Mouse (Mus musculus) stomach, embryonic 16.5 days (tissue): ENCODE data around the gene Golga7b. TPM values are rescaled to one million over a fixed set of nuclear protein-coding genes. Genes with fewer than 3 reads are reported as not detected.
A peak's percentile ranks its signal among the peaks of the same experiment; 100 is the strongest.

Source experiments
- ATAC-seq: fragments of 200-750 bp; cut with Nextera tagmentation; 2 replicates; pipeline ENCODE4 v1.8.0; 2017; ENCODE audit warnings: moderate number of reproducible peaks, moderate TSS enrichment; ENCODE audit not compliant: insufficient read depth, low FRiP score
- H3K27ac ChIP-seq: fragments of 300-500 bp; sonication (generic); 2 replicates; pipeline ENCODE4 v1.5.1; 2014; ENCODE audit warnings: low read length
- H3K27me3 ChIP-seq: fragments of 300-500 bp; sonication (generic); 2 replicates; pipeline ENCODE4 v1.6.1; 2014; ENCODE audit warnings: low read length, control low read depth, mixed read lengths; ENCODE audit not compliant: control insufficient read depth, insufficient read depth
- H3K36me3 ChIP-seq: fragments of 300-500 bp; sonication (generic); 2 replicates; pipeline ENCODE4 v1.6.1; 2014; ENCODE audit warnings: low read length; ENCODE audit not compliant: control insufficient read depth, insufficient read depth
- H3K4me1 ChIP-seq: fragments of 300-500 bp; sonication (generic); 2 replicates; pipeline ENCODE4 v1.6.1; 2014; ENCODE audit warnings: low read length, control low read depth, mixed read lengths; ENCODE audit not compliant: control insufficient read depth, insufficient read depth
- H3K4me2 ChIP-seq: fragments of 300-500 bp; sonication (generic); 2 replicates; pipeline ENCODE4 v1.6.1; 2014; ENCODE audit warnings: low read depth, low read length, mixed read lengths
- H3K4me3 ChIP-seq: fragments of 300-500 bp; sonication (generic); replicated peaks from 2 replicates; pipeline ENCODE4 v1.5.1; 2014; ENCODE audit warnings: mild to moderate bottlenecking, low read length
- H3K9ac ChIP-seq: fragments of 300-500 bp; sonication (generic); 2 replicates; pipeline ENCODE4 v1.6.1; 2014; ENCODE audit warnings: low read length
- H3K9me3 ChIP-seq: fragments of 300-500 bp; sonication (generic); replicated peaks from 2 replicates; pipeline ENCODE4 v1.6.1; 2016; ENCODE audit warnings: low read length, control low read depth; ENCODE audit not compliant: control insufficient read depth
- WGBS: fragments of 180-500 bp; shearing (Covaris S2); extraction: QIAGEN DNeasy Blood & Tissue Kit; methylation state at CpG from one replicate; pipeline ENCODE4 v1.1.7; 2014; 5-methylcytosine and 5-hydroxymethylcytosine counted together
- polyA plus RNA-seq: library from polyadenylated mRNA; unstranded; fragments of >200 nt; fragmentation: Nextera tagmentation; extraction: Ambion mirVana; gene quantifications from 2 replicates; pipeline ENCODE4 v1.2.1, GENCODE M21; 2015

The Golga7b gene
- polyA plus RNA-seq, 1 experiment from 2014 or later: 1.1 TPM

DNA sequence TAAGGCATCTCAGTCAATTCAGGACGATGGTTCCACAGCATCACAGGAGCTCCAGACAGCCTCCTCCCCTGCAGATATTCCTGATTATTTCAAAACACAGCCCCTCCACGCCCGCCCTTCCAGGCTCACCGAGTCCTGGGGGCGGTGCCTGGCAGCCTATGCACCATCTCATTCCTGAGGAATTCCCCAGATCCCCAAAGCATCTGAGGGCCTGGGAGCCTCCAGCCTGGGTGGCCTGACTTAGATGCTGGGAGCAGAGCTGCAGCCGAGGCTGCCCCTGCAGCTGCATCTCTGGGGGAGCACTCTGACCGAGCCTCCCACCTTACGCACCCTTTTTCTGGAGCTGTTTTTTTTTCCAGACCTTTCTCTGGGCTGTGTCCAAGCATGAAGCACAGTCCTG is 6.5 kb upstream of the Golga7b start:
- Histone ChIP-seq H3K9me3 (no peaks in the 10 kb centered on the region), H3K4me1 (no peaks in the 10 kb centered on the region), H3K4me3 (no peak overlapping the region), H3K9ac (no peak overlapping the region), H3K27me3 (no peaks in the 10 kb centered on the region), H3K27ac (no peak overlapping the region), H3K36me3 (no peaks in the 10 kb centered on the region), H3K4me2 (no peak overlapping the region)
- WGBS: 41% methylated on average over 8 of the region's 8 CpGs
- no peak for ATAC-seq

DNA sequence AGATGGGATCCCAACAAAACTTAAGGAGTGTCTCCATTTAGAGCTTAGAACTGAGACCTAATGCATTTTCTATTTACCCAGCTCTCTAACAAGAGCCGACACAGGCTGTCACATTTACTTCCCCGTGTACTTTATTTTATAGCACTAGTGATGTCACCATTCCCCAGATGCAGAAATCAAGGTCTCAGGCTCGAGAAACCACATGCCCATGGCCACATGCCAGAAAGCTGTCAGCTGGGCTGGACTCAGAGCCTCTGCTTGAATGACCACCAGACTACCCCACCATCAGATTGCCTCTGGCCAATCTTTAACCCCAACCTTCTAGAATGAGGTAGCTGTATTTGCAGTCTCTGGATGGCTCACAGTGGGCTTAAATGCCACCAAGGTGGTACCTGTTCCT is 4.0 kb upstream of the Golga7b start:
- WGBS: 56% methylated on average over 3 of the region's 3 CpGs
- Histone ChIP-seq H3K9ac (no peak overlapping the region), H3K4me3 (no peak overlapping the region), H3K4me2 (no peak overlapping the region), H3K36me3 (no peaks in the 10 kb centered on the region), H3K27me3 (no peaks in the 10 kb centered on the region), H3K4me1 (no peaks in the 10 kb centered on the region), H3K27ac (no peak overlapping the region), H3K9me3 (no peaks in the 10 kb centered on the region)
- ATAC-seq: no peak

GRCm38 (mm10) chr19:42246626-42247025 is 748 bp upstream of the Golga7b start:
- H3K27ac ChIP-seq: no peak overlapping the region
- H3K4me3 ChIP-seq: no peak overlapping the region
- ATAC-seq: no peak
- WGBS: 49% methylated on average over 5 of the region's 5 CpGs
- H3K4me2 ChIP-seq: no peak overlapping the region
- no peaks in the 10 kb centered on the region for H3K27me3 ChIP-seq
- no peaks in the 10 kb centered on the region for H3K9me3 ChIP-seq
- no peaks in the 10 kb centered on the region for H3K36me3 ChIP-seq
- no peak overlapping the region for H3K9ac ChIP-seq
- H3K4me1 ChIP-seq: no peaks in the 10 kb centered on the region

DNA sequence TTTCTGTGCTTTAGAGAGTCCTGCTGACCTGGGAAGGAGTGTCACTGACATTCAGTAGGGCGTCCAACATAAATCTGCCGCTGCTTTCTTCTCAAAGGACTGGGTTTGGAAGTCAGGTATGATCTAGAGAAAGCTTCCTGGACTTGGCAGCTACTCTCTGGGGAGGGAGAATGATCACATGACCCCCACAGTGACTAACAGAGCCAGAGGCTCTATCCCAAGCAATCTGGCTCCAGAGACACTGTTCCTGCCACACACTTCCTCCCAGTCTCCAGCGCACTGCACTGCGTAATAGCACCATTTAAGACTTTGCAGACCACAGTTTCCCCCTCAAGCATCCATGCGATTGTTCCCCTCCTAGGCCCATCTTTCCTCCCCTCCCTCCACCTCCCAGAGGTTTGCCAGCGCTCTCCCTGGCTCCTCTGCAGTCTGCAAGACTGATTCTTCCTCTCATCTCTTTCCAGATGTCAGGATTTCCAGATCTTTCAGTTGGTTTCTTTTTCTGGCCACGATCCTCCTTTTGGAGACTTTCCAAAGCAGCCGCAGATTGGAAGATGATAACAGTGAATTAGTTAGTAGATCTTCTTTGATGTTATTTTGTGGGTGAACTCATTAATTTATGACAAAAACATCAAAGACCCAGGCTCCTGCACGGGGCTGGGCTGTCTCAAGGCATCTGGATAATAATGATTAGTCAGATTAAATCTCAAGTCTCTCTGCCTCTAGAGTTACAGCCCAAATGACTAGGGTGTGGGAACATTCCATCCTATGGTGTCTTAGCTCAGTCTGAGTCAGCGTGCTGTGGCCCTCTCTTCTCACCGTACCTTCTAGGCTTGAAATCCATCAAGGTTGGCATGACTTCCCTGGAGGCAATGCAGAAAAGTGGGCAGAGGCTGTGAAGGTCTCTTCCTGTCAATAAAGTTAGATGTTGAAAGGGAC is 2.9 kb downstream of the Golga7b start:
- H3K9me3 ChIP-seq: no peaks in the 10 kb centered on the region
- peaks cover 9% of the 10 kb centered on the region for H3K27me3 ChIP-seq
- H3K36me3 ChIP-seq: no peaks in the 10 kb centered on the region
- no peak overlapping the region for H3K27ac ChIP-seq
- ATAC-seq: no peak
- no peaks in the 10 kb centered on the region for H3K4me1 ChIP-seq
- no peak overlapping the region for H3K9ac ChIP-seq
- H3K4me2 ChIP-seq: no peak overlapping the region
- 67% methylated on average over 11 of the region's 11 CpGs for WGBS
- no peak overlapping the region for H3K4me3 ChIP-seq

DNA sequence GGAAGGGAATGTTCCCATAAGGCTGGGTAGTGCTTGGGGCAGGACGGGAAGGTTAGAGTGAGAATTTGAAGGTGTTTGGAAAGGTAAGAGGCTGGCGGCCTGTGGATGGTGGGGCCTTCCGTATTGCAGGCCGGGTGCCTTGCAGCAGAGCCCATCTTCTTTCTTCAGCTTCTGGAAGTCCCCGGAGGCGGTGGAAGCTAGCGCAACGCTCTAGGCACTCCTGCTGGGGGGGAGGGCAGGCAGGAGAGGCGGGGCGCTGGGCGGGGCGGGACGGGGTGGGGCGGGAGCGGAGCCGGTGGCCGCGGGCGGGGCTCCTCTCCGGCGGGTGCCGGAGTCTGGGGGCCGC is 8.0 kb downstream of the Golga7b start:
- no peak overlapping the region for H3K9ac ChIP-seq
- peak overlapping the region; percentile 62 for H3K4me2 ChIP-seq
- H3K27me3 ChIP-seq: peaks cover 18% of the 10 kb centered on the region
- ATAC-seq: peak; percentile 43; the same call in 1 of the 2 replicates
- no peak overlapping the region for H3K27ac ChIP-seq
- WGBS: 1% methylated on average over 22 of the region's 23 CpGs
- H3K4me1 ChIP-seq: no peaks in the 10 kb centered on the region
- no peaks in the 10 kb centered on the region for H3K9me3 ChIP-seq
- no peaks in the 10 kb centered on the region for H3K36me3 ChIP-seq
- H3K4me3 ChIP-seq: peak overlapping the region; percentile 32

GRCm38 (mm10) chr19:42255784-42256610 is 8.6 kb downstream of the Golga7b start:
- Histone ChIP-seq H3K9me3 (no peaks in the 10 kb centered on the region), H3K4me3 (peak overlapping the region; percentile 32), H3K27me3 (peaks cover 18% of the 10 kb centered on the region), H3K4me2 (peak overlapping the region; percentile 62), H3K27ac (no peak overlapping the region), H3K9ac (no peak overlapping the region), H3K4me1 (no peaks in the 10 kb centered on the region), H3K36me3 (no peaks in the 10 kb centered on the region)
- peak; percentile 87 for ATAC-seq
- 3% methylated on average over 38 of the region's 42 CpGs for WGBS

DNA sequence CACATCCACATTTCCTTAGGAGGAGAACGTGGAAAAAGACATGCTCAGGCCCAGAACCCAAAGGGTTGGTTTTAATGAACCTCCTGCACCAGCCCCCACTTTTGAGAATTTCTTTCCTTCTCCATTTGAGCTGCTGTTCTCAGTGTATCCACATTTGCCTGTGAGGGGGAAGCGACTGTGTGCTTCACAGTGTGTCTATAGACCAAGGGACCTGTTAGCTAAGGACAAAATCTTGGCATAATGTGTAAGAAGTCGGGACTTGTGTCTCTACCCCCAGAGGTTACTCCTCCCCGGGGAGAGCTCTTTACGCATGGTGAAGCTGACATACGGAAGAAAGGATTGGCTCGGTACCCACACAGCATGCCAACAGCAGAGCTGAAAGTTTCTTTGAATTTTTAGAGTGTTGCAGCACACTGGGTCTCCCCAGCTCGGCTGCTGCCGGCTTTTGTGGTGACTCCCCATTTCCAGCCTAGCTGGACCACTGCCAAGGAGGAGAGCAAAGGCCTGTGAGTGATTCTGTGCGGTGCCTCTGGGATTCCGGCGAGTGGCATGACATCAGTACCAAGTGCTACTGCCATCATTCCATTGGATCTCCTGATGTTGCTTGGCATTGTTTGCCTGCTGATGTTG is 9.4 kb downstream of the Golga7b start:
- no peak overlapping the region for H3K4me3 ChIP-seq
- H3K27me3 ChIP-seq: peaks cover 18% of the 10 kb centered on the region
- H3K9me3 ChIP-seq: no peaks in the 10 kb centered on the region
- 83% methylated on average over 12 of the region's 12 CpGs for WGBS
- no peak overlapping the region for H3K9ac ChIP-seq
- no peak overlapping the region for H3K27ac ChIP-seq
- no peaks in the 10 kb centered on the region for H3K36me3 ChIP-seq
- H3K4me1 ChIP-seq: no peaks in the 10 kb centered on the region
- H3K4me2 ChIP-seq: no peak overlapping the region
- ATAC-seq: no peak

DNA sequence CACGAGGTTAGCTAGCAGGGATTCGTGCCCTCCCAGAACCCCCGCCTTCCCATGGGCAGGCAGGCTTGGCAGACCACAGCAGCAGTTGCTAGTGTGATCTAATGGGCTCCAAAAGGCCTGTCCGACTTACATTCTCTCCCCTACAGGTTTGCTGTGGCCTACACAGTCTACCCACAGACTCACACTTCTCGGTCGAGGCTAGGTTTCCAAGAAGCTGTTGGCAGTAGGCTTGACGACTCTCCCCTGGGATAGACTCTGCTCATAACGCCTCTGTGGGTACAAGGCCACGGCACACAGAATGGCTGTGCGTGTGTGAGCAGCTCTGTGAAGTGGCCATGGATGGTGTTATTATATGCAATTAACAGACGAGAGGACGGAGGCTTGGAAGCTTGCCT is 9.9 kb downstream of the Golga7b start:
- Histone ChIP-seq H3K9me3 (no peaks in the 10 kb centered on the region), H3K27me3 (peaks cover 18% of the 10 kb centered on the region), H3K4me2 (no peak overlapping the region), H3K27ac (no peak overlapping the region), H3K9ac (no peak overlapping the region), H3K4me1 (no peaks in the 10 kb centered on the region), H3K4me3 (no peak overlapping the region), H3K36me3 (no peaks in the 10 kb centered on the region)
- WGBS: 86% methylated on average over 12 of the region's 12 CpGs
- no peak for ATAC-seq

DNA sequence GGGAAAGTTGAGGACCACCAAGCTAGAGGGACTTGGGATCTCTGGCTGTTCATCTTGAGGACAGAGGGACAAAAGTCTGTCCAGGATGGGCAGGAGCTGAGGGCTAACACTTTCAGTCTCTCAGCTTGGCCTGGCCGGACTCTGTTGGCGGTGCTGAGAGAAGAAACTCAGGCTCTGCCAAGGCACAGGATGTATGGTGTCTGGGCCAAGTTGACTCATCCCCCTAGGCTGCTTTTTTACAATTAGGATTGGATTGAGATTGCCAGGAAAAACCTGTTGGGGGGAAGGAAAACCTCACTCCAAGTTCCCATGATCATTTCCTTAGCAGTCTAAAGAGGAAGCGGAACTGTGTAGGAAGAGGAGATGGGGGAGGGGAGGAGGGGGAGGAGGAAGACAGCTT is 10.7 kb downstream of the Golga7b start:
- 71% methylated on average over 3 of the region's 3 CpGs for WGBS
- H3K27me3 ChIP-seq: peaks cover 18% of the 10 kb centered on the region
- no peaks in the 10 kb centered on the region for H3K9me3 ChIP-seq
- H3K9ac ChIP-seq: no peak overlapping the region
- no peak overlapping the region for H3K27ac ChIP-seq
- H3K4me3 ChIP-seq: no peak overlapping the region
- H3K4me2 ChIP-seq: no peak overlapping the region
- no peaks in the 10 kb centered on the region for H3K4me1 ChIP-seq
- ATAC-seq: no peak
- H3K36me3 ChIP-seq: no peaks in the 10 kb centered on the region
